Mouse (Mus musculus) stomach, postnatal 0 days (tissue): ENCODE results near the gene Apof. TPM values are rescaled to one million over a fixed set of nuclear protein-coding genes. Genes with fewer than 3 reads are reported as not detected.

Experiments
- ATAC-seq: fragments of 200-750 bp; cut with Nextera tagmentation; 2 replicates; pipeline ENCODE4 v1.8.0; 2017; ENCODE audit not compliant: low FRiP score, low TSS enrichment
- DNase-seq: peaks from one replicate; pipeline ENCODE4 v3.0.0-alpha.2; 2016; ENCODE audit warnings: low spot score
- H3K27ac ChIP-seq: fragments of 300-500 bp; sonication (generic); replicated peaks from 2 replicates; pipeline ENCODE4 v1.5.1; 2014; ENCODE audit warnings: mild to moderate bottlenecking, control low read depth
- H3K27me3 ChIP-seq: fragments of 300-500 bp; sonication (generic); 2 replicates; pipeline ENCODE4 v1.6.1; 2014; ENCODE audit warnings: low read length; ENCODE audit not compliant: control insufficient read depth, insufficient read depth
- H3K36me3 ChIP-seq: fragments of 300-500 bp; sonication (generic); 2 replicates; pipeline ENCODE4 v1.6.1; 2014; ENCODE audit warnings: low read length, mixed read lengths; ENCODE audit not compliant: control insufficient read depth, insufficient read depth
- H3K4me1 ChIP-seq: fragments of 300-500 bp; sonication (generic); replicated peaks from 2 replicates; pipeline ENCODE4 v1.6.1; 2014; ENCODE audit warnings: antibody characterized with exemption; ENCODE audit not compliant: control insufficient read depth, insufficient read depth
- H3K4me2 ChIP-seq: fragments of 300-500 bp; sonication (generic); replicated peaks from 2 replicates; pipeline ENCODE4 v1.6.1; 2014; ENCODE audit warnings: low read depth, mild to moderate bottlenecking, control low read depth, moderate library complexity
- H3K4me3 ChIP-seq: fragments of 300-500 bp; sonication (generic); 2 replicates; pipeline ENCODE4 v1.5.1; 2014; ENCODE audit warnings: low read depth, low read length, control low read depth
- H3K9ac ChIP-seq: fragments of 300-500 bp; sonication (generic); 2 replicates; pipeline ENCODE4 v1.6.1; 2014; ENCODE audit warnings: mild to moderate bottlenecking, low read length, control low read depth, mixed read lengths
- H3K9me3 ChIP-seq: fragments of 300-500 bp; sonication (generic); 2 replicates; pipeline ENCODE4 v1.6.1; 2016; ENCODE audit warnings: low read length; ENCODE audit not compliant: control insufficient read depth
- CTCF ChIP-seq: IDR thresholded peaks from 2 replicates; pipeline ENCODE4 v1.5.1; 2016; ENCODE audit warnings: antibody characterized with exemption, low read depth, mild to moderate bottlenecking, moderate library complexity
- EP300 ChIP-seq: optimal IDR thresholded peaks from 2 replicates; pipeline ENCODE3; 2016; ENCODE audit warnings: antibody characterized with exemption
- WGBS: fragments of 180-500 bp; shearing (Covaris S2); extraction: QIAGEN DNeasy Blood & Tissue Kit; methylation state at CpG from one replicate; pipeline ENCODE4 v1.1.7; 2014; 5-methylcytosine and 5-hydroxymethylcytosine counted together
- polyA plus RNA-seq: library from polyadenylated mRNA; unstranded; fragments of >200 nt; fragmentation: Nextera tagmentation; extraction: Ambion mirVana; gene quantifications from 2 replicates; pipeline ENCODE4 v1.2.1, GENCODE M21; 2015

Gene Apof
- polyA plus RNA-seq, 1 experiment from 2014 or later, result 1.1 TPM

DNA sequence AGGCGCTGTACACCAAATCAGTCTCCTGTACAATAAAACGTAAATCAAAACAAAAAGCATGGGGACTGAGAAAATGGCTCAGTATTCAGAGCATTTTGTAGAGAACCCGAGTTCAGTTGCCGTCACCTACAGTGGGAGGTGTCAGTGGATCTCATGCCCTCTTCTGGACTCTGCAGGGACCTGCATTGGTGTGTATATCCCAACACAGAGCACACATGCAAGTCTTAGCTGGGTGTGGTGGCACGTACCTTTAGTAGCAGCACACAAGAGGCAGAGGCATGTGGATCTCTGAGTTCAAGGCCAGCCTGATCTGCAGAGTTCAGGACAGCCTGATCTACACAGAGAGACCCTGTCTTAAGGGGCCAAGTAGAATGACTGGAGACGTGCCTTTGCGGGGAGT, 41.2 kb downstream of the Apof start:
- Histone ChIP-seq H3K27me3 (no peaks in the 10 kb centered on the region), H3K9ac (no peak overlapping the region), H3K36me3 (peaks cover 17% of the 10 kb centered on the region), H3K4me3 (no peak overlapping the region), H3K9me3 (no peaks in the 10 kb centered on the region), H3K27ac (no peak overlapping the region), H3K4me1 (no peaks in the 10 kb centered on the region), H3K4me2 (no peak overlapping the region)
- DNase-seq (no peak), ATAC-seq (no peak)
- 83% methylated on average over 7 of the region's 7 CpGs for WGBS
- TF ChIP-seq EP300, result no peak
- TF ChIP-seq CTCF, result 0 out of 2 replicates have a peak, but pooled peaks have one; percentile 11

DNA sequence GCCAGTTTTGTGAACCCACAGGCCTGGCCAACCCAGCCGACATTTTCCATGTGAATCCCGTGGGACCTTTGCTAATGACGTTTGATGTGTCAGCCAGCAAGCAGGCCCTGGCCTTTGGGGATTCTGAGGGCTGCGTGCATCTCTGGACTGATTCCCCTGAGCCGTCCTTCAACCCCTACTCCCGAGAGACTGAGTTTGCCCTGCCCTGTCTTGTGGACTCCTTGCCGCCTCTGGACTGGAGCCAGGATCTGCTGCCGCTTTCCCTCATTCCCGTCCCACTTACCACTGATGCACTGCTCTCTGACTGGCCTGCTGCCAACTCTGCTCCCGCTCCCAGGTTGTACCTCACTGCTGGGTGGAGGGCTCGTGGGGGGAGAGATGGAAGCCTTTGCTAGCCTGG, 41.7 kb downstream of the Apof start:
- peaks cover 17% of the 10 kb centered on the region for H3K36me3 ChIP-seq
- TF ChIP-seq EP300 (no peak), CTCF (no peak)
- no peaks in the 10 kb centered on the region for H3K9me3 ChIP-seq
- H3K27ac ChIP-seq, result 0 out of 2 replicates have a peak overlapping the region, but pooled peaks have one; percentile 2
- H3K27me3 ChIP-seq, result no peaks in the 10 kb centered on the region
- H3K4me2 ChIP-seq, result no peak overlapping the region
- 48% methylated on average over 11 of the region's 11 CpGs for WGBS
- H3K4me3 ChIP-seq, result no peak overlapping the region
- H3K9ac ChIP-seq, result no peak overlapping the region
- peak; percentile 28; the same call in 1 of the 2 replicates for ATAC-seq
- no peaks in the 10 kb centered on the region for H3K4me1 ChIP-seq
- DNase-seq, result peak; percentile 63

DNA sequence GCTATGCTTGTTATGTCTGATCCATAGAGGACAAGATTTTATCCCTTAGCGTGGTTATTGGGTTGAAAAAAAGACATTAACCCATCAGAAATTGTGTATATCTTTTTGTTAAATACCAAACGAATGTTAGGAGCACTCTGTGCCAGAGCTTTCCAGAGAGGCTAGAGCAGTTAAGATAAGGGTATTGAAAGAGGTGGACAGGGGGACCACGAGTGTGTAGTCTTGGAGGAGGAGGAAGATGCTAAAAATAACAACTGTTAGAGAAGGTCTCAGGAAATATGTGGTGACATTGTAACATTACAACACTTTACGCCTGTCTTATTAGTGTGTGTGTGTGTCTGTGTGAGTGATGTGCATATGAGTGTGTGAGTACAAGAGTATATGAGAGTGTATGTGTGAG, 42.4 kb downstream of the Apof start:
- WGBS, result 66% methylated on average over 4 of the region's 4 CpGs
- Histone ChIP-seq H3K9ac (no peak overlapping the region), H3K27ac (no peak overlapping the region), H3K4me3 (no peak overlapping the region), H3K27me3 (no peaks in the 10 kb centered on the region), H3K36me3 (peaks cover 19% of the 10 kb centered on the region), H3K4me2 (no peak overlapping the region), H3K9me3 (no peaks in the 10 kb centered on the region), H3K4me1 (no peaks in the 10 kb centered on the region)
- no peak for ATAC-seq
- DNase-seq, result no peak
- TF ChIP-seq EP300 (no peak), CTCF (no peak)

DNA sequence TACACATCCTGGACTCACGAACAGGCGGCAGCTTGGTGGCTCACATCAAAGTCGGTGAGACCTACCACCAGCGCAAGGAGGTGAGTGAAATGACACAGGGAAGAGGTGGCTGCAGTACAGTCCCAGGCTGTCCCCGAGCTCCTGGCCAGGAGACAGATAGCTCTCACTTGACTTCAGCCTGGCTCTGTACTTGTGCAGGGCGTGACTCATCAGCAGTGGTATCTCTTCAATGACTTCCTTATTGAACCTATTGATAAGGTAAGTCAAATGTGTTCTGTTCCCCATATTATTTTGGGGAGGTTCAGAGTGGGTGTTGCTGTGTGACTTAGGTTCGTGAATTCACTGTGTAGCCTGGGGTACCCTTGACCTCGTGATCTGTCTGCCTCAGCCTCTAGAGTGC, 47.1 kb downstream of the Apof start:
- no peak for DNase-seq
- H3K4me3 ChIP-seq, result no peak overlapping the region
- TF ChIP-seq EP300 (no peak), CTCF (no peak)
- 91% methylated on average over 8 of the region's 8 CpGs for WGBS
- no peaks in the 10 kb centered on the region for H3K27me3 ChIP-seq
- H3K4me2 ChIP-seq, result no peak overlapping the region
- no peaks in the 10 kb centered on the region for H3K4me1 ChIP-seq
- H3K36me3 ChIP-seq, result peaks cover 22% of the 10 kb centered on the region
- no peak overlapping the region for H3K9ac ChIP-seq
- no peak overlapping the region for H3K27ac ChIP-seq
- H3K9me3 ChIP-seq, result no peaks in the 10 kb centered on the region
- no peak for ATAC-seq

Other genes with a start within 250 kb of the Apof start
- 618 and 628 TPM in 2 replicates for gene Naca, start 233.1 kb upstream of the Apof start, polyA plus RNA-seq
- 297 and 316 TPM in 2 replicates for gene Ptges3, start 209.7 kb upstream of the Apof start, polyA plus RNA-seq
- 2,044 and 2,075 TPM in 2 replicates for gene Atp5b, start 185.4 kb upstream of the Apof start, polyA plus RNA-seq
- 5.5 and 7.9 TPM in 2 replicates for gene Baz2a, start 177.1 kb upstream of the Apof start, polyA plus RNA-seq
- gene Rbms2, start 88.4 kb upstream of the Apof start, polyA plus RNA-seq, result 15.5 and 17.0 TPM in 2 replicates
- gene Gls2, start 74.2 kb upstream of the Apof start, polyA plus RNA-seq, result 0.53 and 0.64 TPM in 2 replicates
- gene Spryd4, start 56.9 kb upstream of the Apof start, polyA plus RNA-seq, result 25.6 and 26.1 TPM in 2 replicates
- not detected in 2 replicates for gene Mip, start 42.8 kb upstream of the Apof start, polyA plus RNA-seq
- gene Timeless, start 36.6 kb upstream of the Apof start, polyA plus RNA-seq, result 8.9 and 10.5 TPM in 2 replicates
- gene Apon, start 14.6 kb upstream of the Apof start, polyA plus RNA-seq, result 0.13 TPM in 1 of 2 replicates, not detected in the other
- gene Stat2, start 1.9 kb downstream of the Apof start, polyA plus RNA-seq, result 7.8 and 8.6 TPM in 2 replicates
- gene Il23a, start 30.1 kb downstream of the Apof start, polyA plus RNA-seq, result 0.33 and 0.35 TPM in 2 replicates
- 12.6 and 14.1 TPM in 2 replicates for gene Pan2, start 34.7 kb downstream of the Apof start, polyA plus RNA-seq
- gene Cnpy2, start 53.8 kb downstream of the Apof start, polyA plus RNA-seq, result 214 and 218 TPM in 2 replicates
- 152 and 158 TPM in 2 replicates for gene Cs, start 69.1 kb downstream of the Apof start, polyA plus RNA-seq
- 12.9 and 13.8 TPM in 2 replicates for gene Coq10a, start 100.3 kb downstream of the Apof start, polyA plus RNA-seq
- gene Ankrd52, start 108.4 kb downstream of the Apof start, polyA plus RNA-seq, result 2.9 and 4.3 TPM in 2 replicates
- 0.75 and 0.76 TPM in 2 replicates for gene Slc39a5, start 132.6 kb downstream of the Apof start, polyA plus RNA-seq
- 53.5 and 54.4 TPM in 2 replicates for gene Nabp2, start 142.8 kb downstream of the Apof start, polyA plus RNA-seq
- gene Rnf41, start 143.0 kb downstream of the Apof start, polyA plus RNA-seq, result 18.9 and 20.1 TPM in 2 replicates
- 21.4 and 26.6 TPM in 2 replicates for gene Smarcc2, start 190.6 kb downstream of the Apof start, polyA plus RNA-seq
- gene Myl6, start 225.5 kb downstream of the Apof start, polyA plus RNA-seq, result 2,935 and 3,187 TPM in 2 replicates
- 2.2 and 2.6 TPM in 2 replicates for gene Myl6b, start 230.0 kb downstream of the Apof start, polyA plus RNA-seq